Mouse (Mus musculus): ENCODE results near the gene Prss29. TPM values are rescaled to one million over a fixed set of nuclear protein-coding genes. Genes with fewer than 3 reads are reported as not detected.

The Prss29 gene
- total and polyA plus RNA-seq, 3 experiments: not detected

GRCm38 (mm10) chr17:25366005-25366404 is 47.6 kb downstream of the Prss29 start, which contains the start of gene Tpsb2:
Tpsb2 (plus strand) TSS chr17:25366305.
- Histone ChIP-seq H3K36me3 (ENCODE audit: control insufficient read depth in 1 of 2, insufficient read depth in 2 of 2, low read length in 2 of 2) (no peaks in the 10 kb centered on the region), H3K4me3 (ENCODE audit: control insufficient read depth in 1 of 2, insufficient read depth in 1 of 2, low read depth in 2 of 2, low read length in 2 of 2) (no peak within 1 kb of the TSS), H3K9ac (ENCODE audit: control insufficient read depth, low read depth, low read length, poor library complexity, severe bottlenecking) (no peak within 1 kb of the TSS), H3K27me3 (ENCODE audit: control insufficient read depth in 1 of 2, insufficient read depth in 2 of 2, low read length in 2 of 2) (peaks cover 0 to 2% of the 10 kb centered on the region in 2 experiments; a peak in 3 of 4 replicates), H3K79me2 (ENCODE audit: control insufficient read depth, insufficient read depth, low read length, poor library complexity) (no peaks in the 10 kb centered on the region), H3K9me3 (replicated peaks; ENCODE audit: insufficient read depth, low read length) (no peaks in the 10 kb centered on the region), H3K4me1 (ENCODE audit: control insufficient read depth in 1 of 2, insufficient read depth in 2 of 2, low read length in 2 of 2) (no peaks in the 10 kb centered on the region), H3K27ac (ENCODE audit: control insufficient read depth, low read depth, low read length) (no peak within 1 kb of the TSS)
- no peak for DNase-seq (ENCODE audit: low read depth, low spot score)
- TF ChIP-seq ZMIZ1 (IDR thresholded peaks at IDR 0.05; ENCODE audit: low read depth, low read length) (no peak), MAX (IDR thresholded peaks at IDR 0.05; ENCODE audit: low read length) (no peak), SMC3 (IDR thresholded peaks at IDR 0.05; ENCODE audit: low read depth, low read length) (no peak), MYB (IDR thresholded peaks at IDR 0.05; ENCODE audit: low read depth, low read length) (no peak), NELFE (IDR thresholded peaks at IDR 0.05; ENCODE audit: low read depth, low read length) (no peak), TCF12 (IDR thresholded peaks at IDR 0.05; ENCODE audit: low read depth, low read length) (no peak), USF2 (IDR thresholded peaks at IDR 0.05; ENCODE audit: borderline replicate concordance in 1 of 2, insufficient read depth in 1 of 2, low read depth in 1 of 2, low read length in 2 of 2) (no peak), RAD21 (IDR thresholded peaks at IDR 0.05; ENCODE audit: low read depth, low read length) (no peak), MXI1 (IDR thresholded peaks at IDR 0.05; ENCODE audit: low read depth, low read length) (no peak), TAL1 (IDR thresholded peaks at IDR 0.05; ENCODE audit: low read length) (no peak), EP300 (IDR thresholded peaks at IDR 0.05; ENCODE audit: low read depth in 1 of 2, low read length in 2 of 2) (no peak), POLR2AphosphoS5 (IDR thresholded peaks at IDR 0.05; ENCODE audit: borderline replicate concordance, low read depth, low read length) (no peak), MAFK (IDR thresholded peaks at IDR 0.05; ENCODE audit: borderline replicate concordance, low read depth, low read length) (no peak), NRF1 (IDR thresholded peaks at IDR 0.05; ENCODE audit: insufficient read depth, low read depth, low read length, poor library complexity, severe bottlenecking) (no peak), ETS1 (IDR thresholded peaks at IDR 0.05; ENCODE audit: low read depth, low read length) (no peak), ELF1 (IDR thresholded peaks at IDR 0.05; ENCODE audit: low read depth, low read length) (no peak), POLR2AphosphoS2 (IDR thresholded peaks at IDR 0.05; ENCODE audit: low read length) (no peak), HCFC1 (IDR thresholded peaks at IDR 0.05; ENCODE audit: low read depth, low read length) (no peak), ZKSCAN1 (IDR thresholded peaks at IDR 0.05; ENCODE audit: low read depth, low read length) (no peak)

DNA sequence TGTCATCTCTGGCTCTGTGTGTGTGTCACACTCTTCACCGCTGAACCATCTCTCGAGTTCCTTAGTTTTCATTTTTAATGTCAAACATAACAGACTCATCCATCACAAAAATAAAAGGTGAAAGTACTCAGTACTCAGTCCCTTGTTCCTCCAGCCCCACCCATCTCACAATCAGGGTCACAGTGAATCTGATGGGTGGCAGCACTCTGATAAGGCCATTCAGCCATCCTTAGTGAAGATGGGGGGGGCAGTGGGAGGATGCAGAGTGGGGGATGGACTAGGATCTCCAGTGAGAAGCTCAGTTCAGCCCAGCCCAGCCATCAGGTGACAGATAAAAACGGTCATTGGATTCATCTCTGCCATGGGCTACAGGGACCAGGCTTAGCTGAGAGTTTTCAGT is 50.5 kb downstream of the Prss29 start, which contains the start of gene Tpsg1:
Gene Tpsg1, plus strand, starts transcription at position 301 of the 400 bp plus-strand sequence.
- Histone ChIP-seq H3K27me3 (ENCODE audit: control insufficient read depth in 1 of 2, insufficient read depth in 2 of 2, low read length in 2 of 2) (peaks cover 0 to 2% of the 10 kb centered on the region in 2 experiments; a peak in 2 of 4 replicates), H3K4me3 (ENCODE audit: control insufficient read depth in 1 of 2, insufficient read depth in 1 of 2, low read depth in 2 of 2, low read length in 2 of 2) (no peak within 1 kb of the TSS), H3K9ac (ENCODE audit: control insufficient read depth, low read depth, low read length, poor library complexity, severe bottlenecking) (no peak within 1 kb of the TSS), H3K79me2 (ENCODE audit: control insufficient read depth, insufficient read depth, low read length, poor library complexity) (no peaks in the 10 kb centered on the region), H3K27ac (ENCODE audit: control insufficient read depth, low read depth, low read length) (no peak within 1 kb of the TSS), H3K36me3 (ENCODE audit: control insufficient read depth in 1 of 2, insufficient read depth in 2 of 2, low read length in 2 of 2) (no peaks in the 10 kb centered on the region), H3K9me3 (replicated peaks; ENCODE audit: insufficient read depth, low read length) (no peaks in the 10 kb centered on the region), H3K4me1 (ENCODE audit: control insufficient read depth in 1 of 2, insufficient read depth in 2 of 2, low read length in 2 of 2) (no peaks in the 10 kb centered on the region)
- DNase-seq (ENCODE audit: low read depth, low spot score): no peak
- TF ChIP-seq JUND (IDR thresholded peaks at IDR 0.05; ENCODE audit: low read depth, low read length) (no peak), NELFE (IDR thresholded peaks at IDR 0.05; ENCODE audit: low read depth, low read length) (no peak), HCFC1 (IDR thresholded peaks at IDR 0.05; ENCODE audit: low read depth, low read length) (no peak), UBTF (IDR thresholded peaks at IDR 0.05; ENCODE audit: borderline replicate concordance, insufficient read depth, low read depth, low read length) (no peak), BHLHE40 (IDR thresholded peaks at IDR 0.05; ENCODE audit: borderline replicate concordance, low read depth, low read length) (no peak), E2F4 (IDR thresholded peaks at IDR 0.05; ENCODE audit: borderline replicate concordance, low read depth, low read length) (no peak), CHD2 (IDR thresholded peaks at IDR 0.05; ENCODE audit: low read length) (no peak), ZNF384 (IDR thresholded peaks at IDR 0.05; ENCODE audit: low read depth, low read length) (no peak), SIN3A (IDR thresholded peaks at IDR 0.05; ENCODE audit: low read length) (no peak), POLR2AphosphoS2 (IDR thresholded peaks at IDR 0.05; ENCODE audit: low read length) (no peak), GATA1 (IDR thresholded peaks at IDR 0.05; ENCODE audit: low read depth, low read length) (no peak), ZC3H11A (IDR thresholded peaks at IDR 0.05; ENCODE audit: low read depth, low read length) (no peak), ETS1 (IDR thresholded peaks at IDR 0.05; ENCODE audit: low read depth, low read length) (no peak), NRF1 (IDR thresholded peaks at IDR 0.05; ENCODE audit: insufficient read depth, low read depth, low read length, poor library complexity, severe bottlenecking) (no peak), TCF12 (IDR thresholded peaks at IDR 0.05; ENCODE audit: low read depth, low read length) (no peak), ZMIZ1 (IDR thresholded peaks at IDR 0.05; ENCODE audit: low read depth, low read length) (no peak), TAL1 (IDR thresholded peaks at IDR 0.05; ENCODE audit: low read length) (no peak), MAX (IDR thresholded peaks at IDR 0.05; ENCODE audit: low read length) (no peak), RCOR1 (IDR thresholded peaks at IDR 0.05; ENCODE audit: low read depth, low read length) (no peak), MYC (IDR thresholded peaks at IDR 0.05; ENCODE audit: low read depth, low read length) (no peak)
